ENCODE assay signal across 8 mouse cellular contexts in genomic region chr1:86007778-86008177, GRCm38 (mm10). TPM values are rescaled to one million over a fixed set of nuclear protein-coding genes. Genes with fewer than 3 reads are reported as not detected.
DNase-seq lines count a peak whose midpoint lies in the region; ATAC-seq and TF ChIP-seq lines count a peak whose summit lies in the region.

No protein-coding gene starts in this region.

- ATAC-seq in forebrain, embryonic 15.5 days (replicated peaks): peak; percentile 87
- 0 out of 2 replicates have a peak, but pooled peaks have one; percentile 51 for ATAC-seq in neutrophil, adult 5-6 weeks (ENCODE audit: extremely low read depth, insufficient number of reproducible peaks, low FRiP score, poor library complexity, severe bottlenecking)

- peaks cover 20 to 27% of the 10 kb centered on the region in 2 experiments for H3K4me1 ChIP-seq in CH12.LX (ENCODE audit: control insufficient read depth in 1 of 2, insufficient read depth in 2 of 2)
- H3K4me1 ChIP-seq in forebrain, embryonic 15.5 days: peaks cover 7% of the 10 kb centered on the region; the same call in 1 of the 2 replicates

- peak; percentile 85 to 97 for TF ChIP-seq CTCF in CH12.LX (conservative IDR thresholded peaks at IDR 0.05 in 1 of 2, IDR thresholded peaks at IDR 0.05 in 1 of 2; ENCODE audit: low read depth in 2 of 2, low read length in 2 of 2)

- H3K9me3 ChIP-seq in CH12.LX (replicated peaks; ENCODE audit: low read length): peaks cover 2% of the 10 kb centered on the region
- no peaks in the 10 kb centered on the region for H3K9me3 ChIP-seq in forebrain, embryonic 15.5 days

- peak overlapping the region; percentile 68 for H3K4me2 ChIP-seq in CH12.LX (ENCODE audit: insufficient read depth, low read depth, poor library complexity, severe bottlenecking)
- 0 out of 2 replicates have a peak overlapping the region, but pooled peaks have one; percentile 6 for H3K4me2 ChIP-seq in forebrain, embryonic 15.5 days (replicated peaks)

- intact Hi-C loops in heart, postnatal 25 days (cut with DNase I): loop anchor here (1.0 kb wide), 3 partner anchors 69 to 154 kb away; no protein-coding TSS in a partner anchor

- peak; percentile 97 for DNase-seq in CH12.LX (ENCODE audit: extremely low read depth)
- DNase-seq in c-Kit-positive CD71-positive TER-119-negative erythroid progenitor cells, embryonic 14.5 days (ENCODE audit: low read depth): peak; percentile 60
- DNase-seq in heart, postnatal 25 days (ENCODE audit: low spot score): peak; percentile 50
- DNase-seq in layer of hippocampus, adult 11-12 months (ENCODE audit: low spot score): peak; percentile 93
- DNase-seq in lung, adult 18-20 months: peak; percentile 76 to 85
- DNase-seq in thymus, adult 18-20 months: peak; percentile 48 to 66

- whole genome bisulfite sequencing in forebrain, embryonic 15.5 days: 1% methylated on average over 7 of the region's 7 CpGs

- TF ChIP-seq POLR2A in CH12.LX (IDR thresholded peaks at IDR 0.05; ENCODE audit: low read depth, low read length): no peak

- H3K9ac ChIP-seq in CH12.LX (ENCODE audit: insufficient read depth, low read depth): peak overlapping the region; percentile 53
- no peak overlapping the region for H3K9ac ChIP-seq in forebrain, embryonic 15.5 days (replicated peaks)

- no peaks in the 10 kb centered on the region for H3K79me2 ChIP-seq in CH12.LX (replicated peaks; ENCODE audit: control insufficient read depth, extremely low read depth, insufficient read depth, poor library complexity, severe bottlenecking)

- no peak overlapping the region for H3K4me3 ChIP-seq in CH12.LX (replicated peaks in 1 of 3; ENCODE audit: low read depth in 2 of 3, low read length in 2 of 3, poor library complexity in 1 of 3)
- H3K4me3 ChIP-seq in forebrain, embryonic 15.5 days: no peak overlapping the region

- H3K27ac ChIP-seq in CH12.LX (ENCODE audit: insufficient read depth, low read depth): peak overlapping the region; percentile 68; the same call in 1 of the 2 replicates
- H3K27ac ChIP-seq in forebrain, embryonic 15.5 days (replicated peaks): no peak overlapping the region

- TF ChIP-seq RAD21 in CH12.LX (IDR thresholded peaks at IDR 0.05; ENCODE audit: low read depth, low read length): no peak; the same call in none of the 2 replicates

- H3K36me3 ChIP-seq in CH12.LX (replicated peaks in 1 of 2; ENCODE audit: control insufficient read depth in 1 of 2, insufficient read depth in 1 of 2, low read length in 1 of 2): no peaks in the 10 kb centered on the region
- no peaks in the 10 kb centered on the region for H3K36me3 ChIP-seq in forebrain, embryonic 15.5 days

- dilution Hi-C loops in CH12.LX (cut with MboI; ENCODE audit: extremely low pct_ligation_motif_present, extremely low pct_unique_long_range_greater_than_20kb, low sequenced_read_pairs): no loop called here

- in situ Hi-C loops in CH12.LX (cut with MboI; ENCODE audit: low pct_ligation_motif_present, low pct_unique_long_range_greater_than_20kb, low sequenced_read_pairs): loop anchor here (5.0 kb wide), 4 partner anchors 45 to 255 kb away; partner anchors contain the start of gene Gpr55

- no peak for TF ChIP-seq EP300 in CH12.LX (IDR thresholded peaks at IDR 0.05; ENCODE audit: low read length)

- no peaks in the 10 kb centered on the region for H3K27me3 ChIP-seq in CH12.LX (replicated peaks)
- H3K27me3 ChIP-seq in forebrain, embryonic 15.5 days: no peaks in the 10 kb centered on the region

TF ChIP-seq in CH12.LX, 34 proteins besides CTCF, POLR2A, EP300 and RAD21:
- TF ChIP-seq ZKSCAN1 (IDR thresholded peaks at IDR 0.05; ENCODE audit: borderline replicate concordance, low read depth, low read length) (no peak), IRF4 (IDR thresholded peaks at IDR 0.05; ENCODE audit: low read depth, low read length) (peak; percentile 80), MYC (IDR thresholded peaks at IDR 0.05; ENCODE audit: low read depth, low read length) (0 out of 2 replicates have a peak, but pooled peaks have one; percentile 63), KAT2A (IDR thresholded peaks at IDR 0.05; ENCODE audit: insufficient replicate concordance, low read length) (no peak), ZC3H11A (IDR thresholded peaks at IDR 0.05; ENCODE audit: low read depth, low read length) (peak; percentile 98), TBP (conservative IDR thresholded peaks at IDR 0.05; ENCODE audit: low read depth, low read length) (no peak; the same call in 1 of the 2 replicates), BHLHE40 (IDR thresholded peaks at IDR 0.05; ENCODE audit: low read depth, low read length) (peak; percentile 51; the same call in 1 of the 2 replicates), NRF1 (IDR thresholded peaks at IDR 0.05; ENCODE audit: low read depth, low read length) (no peak), RCOR1 (conservative IDR thresholded peaks at IDR 0.05; ENCODE audit: low read depth, low read length) (0 out of 2 replicates have a peak, but pooled peaks have one; percentile 44), ETS1 (conservative IDR thresholded peaks at IDR 0.05; ENCODE audit: low read depth, low read length) (peak; percentile 52), TCF12 (IDR thresholded peaks at IDR 0.05; ENCODE audit: low read depth, low read length) (peak; percentile 53; the same call in 1 of the 2 replicates), NELFE (IDR thresholded peaks at IDR 0.05; ENCODE audit: low read depth, low read length) (peak; percentile 54; the same call in 1 of the 2 replicates), ZNF384 (IDR thresholded peaks at IDR 0.05; ENCODE audit: low read depth, low read length) (peak; percentile 93), SIN3A (IDR thresholded peaks at IDR 0.05; ENCODE audit: low read length) (peak; percentile 81), MAZ (IDR thresholded peaks at IDR 0.05; ENCODE audit: low read depth, low read length) (0 out of 2 replicates have a peak, but pooled peaks have one; percentile 48), MXI1 (IDR thresholded peaks at IDR 0.05; ENCODE audit: low read depth, low read length) (0 out of 2 replicates have a peak, but pooled peaks have one; percentile 8), USF2 (conservative IDR thresholded peaks at IDR 0.05; ENCODE audit: low read depth, low read length) (no peak), CHD1 (IDR thresholded peaks at IDR 0.05; ENCODE audit: low read depth, low read length) (0 out of 2 replicates have a peak, but pooled peaks have one; percentile 61), E2F4 (IDR thresholded peaks at IDR 0.05; ENCODE audit: insufficient replicate concordance, low read depth, low read length) (peak; percentile 58; the same call in 1 of the 2 replicates), USF1 (IDR thresholded peaks at IDR 0.05; ENCODE audit: low read depth, low read length) (no peak), MEF2A (IDR thresholded peaks at IDR 0.05; ENCODE audit: borderline replicate concordance, low read depth, low read length) (peak; percentile 57), MAFK (IDR thresholded peaks at IDR 0.05; ENCODE audit: insufficient replicate concordance, low read length) (no peak), ELF1 (IDR thresholded peaks at IDR 0.05; ENCODE audit: low read depth, low read length) (peak; percentile 42), ZMIZ1 (IDR thresholded peaks at IDR 0.05; ENCODE audit: low read depth, low read length) (no peak), CHD2 (IDR thresholded peaks at IDR 0.05; ENCODE audit: low read length) (0 out of 2 replicates have a peak, but pooled peaks have one; percentile 41), HCFC1 (IDR thresholded peaks at IDR 0.05; ENCODE audit: low read depth, low read length) (0 out of 2 replicates have a peak, but pooled peaks have one; percentile 32), SMC3 (IDR thresholded peaks at IDR 0.05; ENCODE audit: low read depth, low read length) (peak; percentile 99), MAX (IDR thresholded peaks at IDR 0.05; ENCODE audit: low read length) (no peak), JUND (conservative IDR thresholded peaks at IDR 0.05; ENCODE audit: low read depth, low read length) (peak; percentile 54; the same call in 1 of the 2 replicates), JUN (IDR thresholded peaks at IDR 0.05; ENCODE audit: insufficient read depth, low read depth, low read length) (no peak)

RNA-seq across cellular contexts. Expression of gene Spata3, which starts 8.8 kb away (rescaled TPM):
- not detected in 2 replicates for total RNA-seq in CH12.LX (2012; rRNA removed)
- total RNA-seq in CH12.LX (2014; rRNA removed): not detected in 2 replicates
- not detected in 2 replicates for polyA plus RNA-seq in CH12.LX (2012; ENCODE audit: insufficient read length, low read depth)
- 0.23 and 0.66 TPM in 2 replicates for polyA plus RNA-seq in forebrain, embryonic 15.5 days (2015; fragmentation: Nextera tagmentation; extraction: Ambion mirVana)
- not detected for total RNA-seq in heart, postnatal 25 days (2021)
- not detected in 2 replicates for total RNA-seq in neutrophil, adult 5-6 weeks (2017)

RNA-seq across cellular contexts. Expression of gene 2810459M11Rik, which starts 37.9 kb away (rescaled TPM):
- total RNA-seq in CH12.LX (2012; rRNA removed): not detected in 2 replicates
- total RNA-seq in CH12.LX (2014; rRNA removed): not detected in 2 replicates
- not detected in 2 replicates for polyA plus RNA-seq in CH12.LX (2012; ENCODE audit: insufficient read length, low read depth)
- polyA plus RNA-seq in forebrain, embryonic 15.5 days (2015; fragmentation: Nextera tagmentation; extraction: Ambion mirVana): 10.5 and 10.6 TPM in 2 replicates
- not detected for total RNA-seq in heart, postnatal 25 days (2021)
- not detected in 2 replicates for total RNA-seq in neutrophil, adult 5-6 weeks (2017)

RNA-seq across cellular contexts. Expression of gene Gpr55, which starts 47.0 kb away (rescaled TPM):
- total RNA-seq in CH12.LX (2012; rRNA removed) (24.3 and 25.6 TPM in 2 replicates), CH12.LX (2014; rRNA removed) (16.2 and 16.4 TPM in 2 replicates)
- polyA plus RNA-seq in CH12.LX (2012; ENCODE audit: insufficient read length, low read depth): 17.3 and 20.3 TPM in 2 replicates
- 0.15 and 0.17 TPM in 2 replicates for polyA plus RNA-seq in forebrain, embryonic 15.5 days (2015; fragmentation: Nextera tagmentation; extraction: Ambion mirVana)
- total RNA-seq in heart, postnatal 25 days (2021): not detected
- total RNA-seq in neutrophil, adult 5-6 weeks (2017): 0.81 and 1.4 TPM in 2 replicates

RNA-seq across cellular contexts. Expression of gene Psmd1, which starts 56.4 kb away (rescaled TPM):
- total RNA-seq in CH12.LX (2012; rRNA removed) (87.6 and 129 TPM in 2 replicates), CH12.LX (2014; rRNA removed) (134 and 156 TPM in 2 replicates)
- 191 and 196 TPM in 2 replicates for polyA plus RNA-seq in CH12.LX (2012; ENCODE audit: insufficient read length, low read depth)
- 175 and 182 TPM in 2 replicates for polyA plus RNA-seq in forebrain, embryonic 15.5 days (2015; fragmentation: Nextera tagmentation; extraction: Ambion mirVana)
- total RNA-seq in heart, postnatal 25 days (2021): 100 to 1,000 TPM in 1 of 2 experiments, 10 to 100 TPM in 1; 94.4 to 100 TPM
- total RNA-seq in neutrophil, adult 5-6 weeks (2017): 39.8 and 44.5 TPM in 2 replicates
